Mouse (Mus musculus) limb, embryonic 12.5 days (tissue): Measurements from ENCODE around the gene Fbxl8. TPM values are rescaled to one million over a fixed set of nuclear protein-coding genes. Genes with fewer than 3 reads are reported as not detected.

Source experiments
- ATAC-seq: fragments of 200-750 bp; cut with Nextera tagmentation; 2 replicates; pipeline ENCODE4 v1.8.0; 2017; ENCODE audit warnings: low read depth, moderate TSS enrichment; ENCODE audit not compliant: insufficient number of reproducible peaks, insufficient read depth, low FRiP score, low TSS enrichment
- H3K27ac ChIP-seq: fragments of 300-500 bp; sonication (generic); 2 replicates; pipeline ENCODE4 v1.5.1; 2016; ENCODE audit warnings: mild to moderate bottlenecking, moderate library complexity
- H3K27me3 ChIP-seq: fragments of 300-500 bp; sonication (generic); 2 replicates; pipeline ENCODE4 v1.6.1; 2016; ENCODE audit warnings: mild to moderate bottlenecking, moderate library complexity
- H3K36me3 ChIP-seq: fragments of 300-500 bp; sonication (generic); 2 replicates; pipeline ENCODE4 v1.6.1; 2016; ENCODE audit warnings: mild to moderate bottlenecking, moderate library complexity
- H3K4me1 ChIP-seq: fragments of 300-500 bp; sonication (generic); replicated peaks from 2 replicates; pipeline ENCODE4 v1.6.1; 2016
- H3K4me2 ChIP-seq: fragments of 300-500 bp; sonication (generic); 2 replicates; pipeline ENCODE4 v1.6.1; 2016; ENCODE audit warnings: mild to moderate bottlenecking, moderate library complexity
- H3K4me3 ChIP-seq: fragments of 300-500 bp; sonication (generic); replicated peaks from 2 replicates; pipeline ENCODE4 v1.5.1; 2016; ENCODE audit warnings: mild to moderate bottlenecking
- H3K9ac ChIP-seq: fragments of 300-500 bp; sonication (generic); replicated peaks from 2 replicates; pipeline ENCODE4 v1.6.1; 2016; ENCODE audit warnings: mild to moderate bottlenecking, moderate library complexity
- H3K9me3 ChIP-seq: fragments of 300-500 bp; sonication (generic); 2 replicates; pipeline ENCODE4 v1.6.1; 2016; ENCODE audit warnings: mild to moderate bottlenecking, moderate library complexity
- WGBS: fragments of 180-500 bp; shearing (Covaris S2); methylation state at CpG from one replicate; pipeline ENCODE4 v1.1.7; 2016; 5-methylcytosine and 5-hydroxymethylcytosine counted together
- polyA plus RNA-seq: library from polyadenylated mRNA; unstranded; fragments of >200 nt; fragmentation: Nextera tagmentation; extraction: Ambion mirVana; gene quantifications from 2 replicates; pipeline ENCODE4 v1.2.1, GENCODE M21; 2016

Gene Fbxl8
- polyA plus RNA-seq, 1 experiment from 2014 or later, result 1.9 TPM

- H3K9ac ChIP-seq, result no peak overlapping the region
- H3K36me3 ChIP-seq, result peaks cover 18% of the 10 kb centered on the region
- 73% methylated on average over 11 of the region's 11 CpGs for WGBS
- no peaks in the 10 kb centered on the region for H3K9me3 ChIP-seq
- H3K4me1 ChIP-seq, result peaks cover 23% of the 10 kb centered on the region
- peaks cover 20% of the 10 kb centered on the region for H3K27me3 ChIP-seq
- H3K4me2 ChIP-seq, result no peak overlapping the region
- H3K27ac ChIP-seq, result no peak overlapping the region
- 0 out of 2 replicates have a peak overlapping the region, but pooled peaks have one; percentile 4 for H3K4me3 ChIP-seq
- ATAC-seq, result no peak
Measured at GRCm38 (mm10) chr8:105295256-105295655, 30.8 kb downstream of the Fbxl8 start.

GRCm38 (mm10) chr8:105295895-105296573, 31.6 kb downstream of the Fbxl8 start, which contains the start of gene Exoc3l:
TSS of gene Exoc3l (minus strand) at chr8:105296101.
- H3K4me3 ChIP-seq, result 0 out of 2 replicates have a peak within 1 kb of the TSS, but pooled peaks have one; percentile 7
- ATAC-seq, result no peak
- 0 out of 2 replicates have a peak within 1 kb of the TSS, but pooled peaks have one; percentile 27 for H3K9ac ChIP-seq

GRCm38 (mm10) chr8:105297511-105298192, 33.2 kb downstream of the Fbxl8 start, which contains the start of gene E2f4:
TSS of gene E2f4 (plus strand) at chr8:105297663.
- Histone ChIP-seq H3K36me3 (peaks cover 42% of the 10 kb centered on the region), H3K27me3 (peaks cover 14% of the 10 kb centered on the region), H3K4me3 (peak within 1 kb of the TSS; percentile 98), H3K27ac (peak within 1 kb of the TSS; percentile 62), H3K9ac (peak within 1 kb of the TSS; percentile 86), H3K4me1 (peaks cover 18% of the 10 kb centered on the region), H3K9me3 (no peaks in the 10 kb centered on the region), H3K4me2 (peak within 1 kb of the TSS; percentile 97)
- under 1% methylated on average over 58 of the region's 58 CpGs for WGBS
- ATAC-seq, result peak; percentile 83

More at GRCm38 (mm10) chr8:105295895-105296573, 31.6 kb downstream of the Fbxl8 start, which contains the start of gene Exoc3l:
- H3K27me3 ChIP-seq, result peaks cover 14% of the 10 kb centered on the region
- H3K4me1 ChIP-seq, result peaks cover 18% of the 10 kb centered on the region
- WGBS, result 55% methylated on average over 11 of the region's 11 CpGs
- H3K4me2 ChIP-seq, result peak within 1 kb of the TSS; percentile 97
- H3K27ac ChIP-seq, result no peak within 1 kb of the TSS
- H3K9me3 ChIP-seq, result no peaks in the 10 kb centered on the region
- peaks cover 26% of the 10 kb centered on the region for H3K36me3 ChIP-seq

- peaks cover 18% of the 10 kb centered on the region for H3K4me1 ChIP-seq
- H3K4me2 ChIP-seq, result peak overlapping the region; percentile 97
- H3K9me3 ChIP-seq, result no peaks in the 10 kb centered on the region
- peak overlapping the region; percentile 98 for H3K4me3 ChIP-seq
- peak overlapping the region; percentile 86 for H3K9ac ChIP-seq
- H3K36me3 ChIP-seq, result peaks cover 51% of the 10 kb centered on the region
- ATAC-seq, result no peak
- whole genome bisulfite sequencing, result 57% methylated on average over 18 of the region's 18 CpGs
- peaks cover 7% of the 10 kb centered on the region; the same call in 1 of the 2 replicates for H3K27me3 ChIP-seq
- H3K27ac ChIP-seq, result no peak overlapping the region
Measured at GRCm38 (mm10) chr8:105298351-105299252, 34.2 kb downstream of the Fbxl8 start.

- Histone ChIP-seq H3K9ac (no peak overlapping the region), H3K4me2 (no peak overlapping the region), H3K27ac (no peak overlapping the region), H3K4me3 (no peak overlapping the region), H3K27me3 (peaks cover 5% of the 10 kb centered on the region; the same call in 1 of the 2 replicates), H3K9me3 (no peaks in the 10 kb centered on the region), H3K4me1 (peaks cover 24% of the 10 kb centered on the region), H3K36me3 (peaks cover 65% of the 10 kb centered on the region)
- 90% methylated on average over 8 of the region's 8 CpGs for WGBS
- no peak for ATAC-seq
Measured at GRCm38 (mm10) chr8:105299962-105300361, 35.5 kb downstream of the Fbxl8 start.

- Histone ChIP-seq H3K4me3 (no peak overlapping the region), H3K9me3 (no peaks in the 10 kb centered on the region), H3K9ac (no peak overlapping the region), H3K4me2 (no peak overlapping the region), H3K4me1 (peaks cover 29% of the 10 kb centered on the region), H3K27me3 (no peaks in the 10 kb centered on the region), H3K27ac (no peak overlapping the region), H3K36me3 (peaks cover 83% of the 10 kb centered on the region)
- no peak for ATAC-seq
- 88% methylated on average over 8 of the region's 8 CpGs for WGBS
Measured at GRCm38 (mm10) chr8:105303396-105303795, 38.9 kb downstream of the Fbxl8 start.

- H3K9me3 ChIP-seq, result no peaks in the 10 kb centered on the region
- WGBS, result 87% methylated on average over 9 of the region's 9 CpGs
- H3K9ac ChIP-seq, result no peak overlapping the region
- no peak for ATAC-seq
- H3K27ac ChIP-seq, result no peak overlapping the region
- H3K4me2 ChIP-seq, result no peak overlapping the region
- no peak overlapping the region for H3K4me3 ChIP-seq
- H3K36me3 ChIP-seq, result peaks cover 83% of the 10 kb centered on the region
- H3K4me1 ChIP-seq, result peaks cover 25% of the 10 kb centered on the region
- H3K27me3 ChIP-seq, result no peaks in the 10 kb centered on the region
Measured at GRCm38 (mm10) chr8:105303874-105304273, 39.4 kb downstream of the Fbxl8 start.

GRCm38 (mm10) chr8:105304325-105305210, 40.1 kb downstream of the Fbxl8 start:
- ATAC-seq, result no peak
- 69% methylated on average over 9 of the region's 9 CpGs for WGBS
- Histone ChIP-seq H3K27ac (peak overlapping the region; percentile 56), H3K4me2 (no peak overlapping the region), H3K4me3 (no peak overlapping the region), H3K27me3 (no peaks in the 10 kb centered on the region), H3K9ac (no peak overlapping the region), H3K36me3 (peaks cover 84% of the 10 kb centered on the region), H3K4me1 (peaks cover 21% of the 10 kb centered on the region), H3K9me3 (no peaks in the 10 kb centered on the region)

GRCm38 (mm10) chr8:105305211-105306145, 41.0 kb downstream of the Fbxl8 start, which contains the start of gene Elmo3:
TSS of gene Elmo3 (plus strand) at chr8:105305601.
- 9% methylated on average over 30 of the region's 30 CpGs for WGBS
- Histone ChIP-seq H3K9ac (peak within 1 kb of the TSS; percentile 54), H3K27ac (peak within 1 kb of the TSS; percentile 62), H3K9me3 (no peaks in the 10 kb centered on the region), H3K27me3 (no peaks in the 10 kb centered on the region), H3K4me2 (peak within 1 kb of the TSS; percentile 74), H3K4me3 (peak within 1 kb of the TSS; percentile 38), H3K36me3 (peaks cover 84% of the 10 kb centered on the region), H3K4me1 (peaks cover 21% of the 10 kb centered on the region)
- ATAC-seq, result peak; percentile 73
